Mouse (Mus musculus): ENCODE measurements at regions not wholly inside any gene's neighbourhood (a gene's known extent, or its start where the extent isn't known, plus 50 kb on each side); places are given as distances from the start of the nearest gene placed in this dataset.

- TF ChIP-seq GATA1 (IDR thresholded peaks at IDR 0.05; ENCODE audit: borderline replicate concordance, low read length) (no peak), FLI1 (IDR thresholded peaks at IDR 0.05; ENCODE audit: low read length) (no peak)
Measured at GRCm38 (mm10) chr12:50281615-50282014, 367.3 kb downstream of the Prkd1 start.
